Mouse (Mus musculus) myocyte (in vitro differentiated cells): ENCODE results near the gene Trmt61a. TPM values are rescaled to one million over a fixed set of nuclear protein-coding genes. Genes with fewer than 3 reads are reported as not detected.
A peak's percentile ranks its signal among the peaks of the same experiment; 100 is the strongest.
"Not testable (repeated sequence)": the region's sequence is repeated elsewhere in the genome, so short reads cannot be mapped to it uniquely, and the experiment has no call there.

ENCODE experiments used
- H3K27me3 ChIP-seq: one replicate; pipeline ENCODE4 v1.6.1; 2011; ENCODE audit not compliant: control insufficient read depth, insufficient read depth, insufficient read length
- H3K36me3 ChIP-seq: one replicate; pipeline ENCODE4 v1.6.1; 2011; ENCODE audit not compliant: control insufficient read depth, insufficient read depth
- H3K4me2 ChIP-seq: one replicate; pipeline ENCODE4 v1.6.1; 2011; ENCODE audit warnings: low read depth, control low read depth
- H3K4me3 ChIP-seq: one replicate; pipeline ENCODE4 v1.5.1; 2011; ENCODE audit warnings: mild to moderate bottlenecking, control low read depth, moderate library complexity
- H3K79me2 ChIP-seq: one replicate; pipeline ENCODE4 v1.6.1; 2011; ENCODE audit not compliant: control insufficient read depth, insufficient read depth
- H3ac ChIP-seq: one replicate; pipeline ENCODE4 v1.6.1; 2011; ENCODE audit not compliant: control insufficient read depth, insufficient read length
- CEBPB ChIP-seq: IDR thresholded peaks from 2 replicates; pipeline ENCODE4 v1.6.1; 2011; ENCODE audit warnings: mild to moderate bottlenecking, moderate library complexity; ENCODE audit not compliant: poor library complexity, insufficient read depth, severe bottlenecking
- E2F4 ChIP-seq: IDR thresholded peaks from one replicate; pipeline ENCODE4 v1.6.1; 2011; ENCODE audit warnings: mild to moderate bottlenecking, control low read depth, moderate library complexity; ENCODE audit not compliant: insufficient read depth
- MAX ChIP-seq: IDR thresholded peaks from one replicate; pipeline ENCODE4 v1.6.1; 2011; ENCODE audit warnings: low read depth, mild to moderate bottlenecking, control low read depth
- MYOD1 ChIP-seq, 3 experiments: IDR thresholded peaks; one replicate each; pipeline ENCODE4 v1.6.1; 2011; ENCODE audit warnings: control low read depth in 2 of 3, low read depth in 2 of 3, mild to moderate bottlenecking in 2 of 3, moderate library complexity in 1 of 3; ENCODE audit not compliant: insufficient read length in 2 of 3, control insufficient read depth in 1 of 3
- MYOG ChIP-seq, 3 experiments: IDR thresholded peaks; one replicate each; pipeline ENCODE4 v1.6.1; 2011; ENCODE audit warnings: control low read depth in 2 of 3, low read depth in 2 of 3, mild to moderate bottlenecking in 2 of 3; ENCODE audit not compliant: insufficient read length in 2 of 3, control insufficient read depth in 1 of 3, insufficient read depth in 1 of 3
- POLR2A ChIP-seq: IDR thresholded peaks from one replicate; pipeline ENCODE4 v1.6.1; 2011; ENCODE audit warnings: low read depth, mild to moderate bottlenecking, control low read depth, moderate library complexity; ENCODE audit not compliant: insufficient read length
- POLR2AphosphoS2 ChIP-seq: IDR thresholded peaks from one replicate; pipeline ENCODE4 v1.6.1; 2011; ENCODE audit warnings: low read depth, control low read depth; ENCODE audit not compliant: insufficient read length
- REST ChIP-seq: IDR thresholded peaks from one replicate; pipeline ENCODE4 v1.6.1; 2011; ENCODE audit warnings: mild to moderate bottlenecking, control low read depth, moderate library complexity; ENCODE audit not compliant: insufficient read depth, insufficient read length
- SRF ChIP-seq: IDR thresholded peaks from one replicate; pipeline ENCODE4 v1.6.1; 2011; ENCODE audit warnings: low read depth; ENCODE audit not compliant: control insufficient read depth, insufficient read length
- TCF12 ChIP-seq: IDR thresholded peaks from one replicate; pipeline ENCODE4 v1.6.1; 2011; ENCODE audit warnings: mild to moderate bottlenecking, control low read depth; ENCODE audit not compliant: poor library complexity, insufficient read depth, severe bottlenecking
- TCF3 ChIP-seq: IDR thresholded peaks from one replicate; pipeline ENCODE4 v1.6.1; 2011; ENCODE audit warnings: low read depth, control low read depth; ENCODE audit not compliant: insufficient read length
- USF1 ChIP-seq: IDR thresholded peaks from one replicate; pipeline ENCODE4 v1.6.1; 2011; ENCODE audit warnings: low read depth, mild to moderate bottlenecking, control low read depth, moderate library complexity
- polyA plus RNA-seq: library from polyadenylated mRNA; unstranded; fragments of >200 nt; fragmentation: generic; extraction: Trizol; gene quantifications from one replicate; pipeline ENCODE4 v1.2.1, GENCODE M21; 2012; ENCODE audit warnings: missing spikeins

Gene Trmt61a
- polyA plus RNA-seq, 1 experiment, result 17.7 TPM

DNA sequence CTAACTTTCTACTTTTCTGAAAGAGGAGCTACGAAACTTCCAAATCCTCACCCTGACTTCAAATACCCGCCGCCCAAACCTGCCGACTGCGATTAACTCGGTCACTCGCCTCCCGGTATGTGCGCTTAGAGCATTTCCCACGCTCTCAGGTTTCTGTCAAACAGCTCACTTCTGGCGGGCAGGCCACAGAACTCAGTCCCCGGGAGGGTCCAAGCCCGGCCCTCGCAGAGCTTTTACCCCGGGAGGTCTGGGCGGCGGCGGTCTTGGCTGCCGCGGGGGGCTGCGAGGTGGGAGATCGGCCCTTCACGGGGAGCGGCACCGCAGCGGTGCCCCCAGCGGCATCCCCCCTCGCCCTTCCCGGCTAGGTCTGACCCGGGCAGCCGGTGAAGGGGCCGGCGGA lies 34.6 kb downstream of the Trmt61a start:
- no peaks in the 10 kb centered on the region for H3K27me3 ChIP-seq
- H3K4me2 ChIP-seq, result peak overlapping the region; percentile 69
- peak overlapping the region; percentile 45 for H3K4me3 ChIP-seq
- peaks cover 18% of the 10 kb centered on the region for H3K36me3 ChIP-seq
- peaks cover 48% of the 10 kb centered on the region for H3K79me2 ChIP-seq
- TF ChIP-seq E2F4, result no peak
- TF ChIP-seq MYOD1 (IDR thresholded peaks at IDR 0.05; ENCODE audit: control insufficient read depth in 1 of 3, insufficient read length in 2 of 3, low read depth in 2 of 3), result no peak
- no peak for TF ChIP-seq USF1
- H3ac ChIP-seq, result peak overlapping the region; percentile 86

DNA sequence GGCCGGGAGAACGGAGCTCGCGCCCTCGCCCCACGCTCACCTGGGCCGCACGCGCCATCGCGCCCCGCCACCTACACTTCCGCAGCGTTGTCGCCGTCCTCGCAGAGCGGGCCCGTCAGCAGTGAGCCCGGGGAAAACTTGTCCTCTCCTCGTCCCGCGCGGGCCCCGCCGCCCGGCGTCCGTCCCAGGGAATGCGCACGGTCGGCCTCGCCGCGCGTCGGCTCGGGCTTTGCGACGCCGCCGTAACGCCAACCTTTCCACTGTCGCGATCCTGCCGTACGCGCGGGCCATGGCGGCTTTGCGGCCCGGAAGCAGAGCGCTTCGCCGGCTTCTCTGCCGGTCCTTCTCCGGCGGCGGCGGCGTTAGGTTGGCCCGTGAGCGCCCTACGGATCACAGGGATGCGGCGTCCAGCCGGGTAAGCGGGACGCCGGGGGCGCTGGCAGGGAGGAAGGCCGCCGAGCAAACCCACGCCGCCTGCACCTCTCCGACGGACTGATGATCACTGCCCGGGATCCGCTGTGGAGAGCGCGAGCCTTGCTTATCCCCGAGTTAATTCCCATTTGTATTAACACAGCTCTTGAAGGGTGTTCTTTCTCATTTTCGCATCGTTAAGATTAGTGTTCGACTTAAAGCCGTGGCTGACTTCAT lies 35.2 kb downstream of the Trmt61a start, which contains the start of the genes Bag5 and Apopt1:
TSS of gene Bag5 (minus strand) at position 254 of the 648 bp plus-strand sequence.
TSS of gene Apopt1 (plus strand) at position 258 of the 648 bp plus-strand sequence.
- Histone ChIP-seq H3K36me3 (peaks cover 18% of the 10 kb centered on the region), H3ac (peak within 1 kb of the TSS; percentile 86), H3K27me3 (no peaks in the 10 kb centered on the region), H3K4me2 (peak within 1 kb of the TSS; percentile 69), H3K79me2 (peaks cover 48% of the 10 kb centered on the region), H3K4me3 (peak within 1 kb of the TSS; percentile 45)
- TF ChIP-seq REST, result no peak
- peak; percentile 82 for TF ChIP-seq POLR2AphosphoS2
- no peak for TF ChIP-seq TCF12
- no peak for TF ChIP-seq MAX
- TF ChIP-seq SRF, result no peak
- peak in 1 of 3 experiments; percentile 34 for TF ChIP-seq MYOD1 (IDR thresholded peaks at IDR 0.05; ENCODE audit: control insufficient read depth in 1 of 3, insufficient read length in 2 of 3, low read depth in 2 of 3)
- TF ChIP-seq POLR2A, result peak; percentile 89
- no peak for TF ChIP-seq TCF3
- TF ChIP-seq CEBPB, result no peak
- no peak for TF ChIP-seq USF1
- TF ChIP-seq E2F4, result no peak
- peak in 2 of 3 experiments; percentile 25 to 27 for TF ChIP-seq MYOG (IDR thresholded peaks at IDR 0.05; ENCODE audit: control insufficient read depth in 1 of 3, insufficient read depth in 1 of 3, insufficient read length in 2 of 3, low read depth in 2 of 3)

DNA sequence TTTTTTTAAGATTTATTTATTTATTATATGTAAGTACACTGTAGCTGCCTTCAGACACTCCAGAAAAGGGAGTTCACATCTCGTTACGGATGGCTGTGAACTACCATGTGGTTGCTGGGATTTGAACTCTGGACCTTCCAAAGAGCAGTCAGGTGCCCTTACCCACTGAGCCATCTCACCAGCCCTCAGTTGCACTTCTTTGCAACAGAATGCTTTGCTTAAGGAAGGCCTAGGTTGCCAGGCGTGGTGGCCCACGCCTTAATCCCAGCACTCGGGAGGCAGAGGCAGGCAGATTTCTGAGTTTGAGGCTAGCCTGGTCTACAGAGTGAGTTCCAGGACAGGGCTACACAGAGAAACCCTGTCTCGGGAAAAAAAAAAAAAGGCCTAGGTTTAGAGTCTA lies 36.0 kb downstream of the Trmt61a start:
- H3K4me3 ChIP-seq, result peak overlapping the region; percentile 45
- H3K36me3 ChIP-seq, result peaks cover 18% of the 10 kb centered on the region
- not testable (repeated sequence) for H3K27me3 ChIP-seq
- H3K79me2 ChIP-seq, result peaks cover 48% of the 10 kb centered on the region
- peak overlapping the region; percentile 48 for H3K4me2 ChIP-seq
- H3ac ChIP-seq, result peak overlapping the region; percentile 86

DNA sequence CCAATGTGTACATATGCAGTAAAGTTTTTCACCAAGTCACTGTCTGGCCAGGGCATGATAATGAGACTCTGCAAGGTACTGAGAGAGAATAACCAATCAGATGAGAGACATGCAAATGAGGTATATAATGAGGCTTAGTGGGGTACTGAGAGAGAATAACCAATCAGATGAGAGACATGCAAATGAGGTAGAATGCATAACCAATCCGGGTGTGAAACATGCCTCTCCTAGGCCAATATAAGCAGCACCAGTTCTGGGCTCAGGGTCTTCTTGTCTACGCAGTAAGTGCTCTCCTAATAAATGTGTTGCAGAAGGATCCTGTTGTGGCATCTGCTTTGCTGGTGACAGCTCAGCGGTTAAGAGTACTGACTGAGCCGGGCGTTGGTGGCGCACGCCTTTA lies 38.6 kb downstream of the Trmt61a start:
- Histone ChIP-seq H3ac (no peak overlapping the region), H3K27me3 (no peaks in the 10 kb centered on the region), H3K4me3 (no peak overlapping the region), H3K36me3 (no peaks in the 10 kb centered on the region), H3K4me2 (no peak overlapping the region), H3K79me2 (peaks cover 33% of the 10 kb centered on the region)
- TF ChIP-seq REST, result no peak
- TF ChIP-seq TCF12, result no peak
- TF ChIP-seq POLR2A, result no peak
- no peak for TF ChIP-seq MYOG (IDR thresholded peaks at IDR 0.05; ENCODE audit: control insufficient read depth in 1 of 3, insufficient read depth in 1 of 3, insufficient read length in 2 of 3, low read depth in 2 of 3)
- TF ChIP-seq TCF3, result no peak
- no peak for TF ChIP-seq USF1
- no peak for TF ChIP-seq MAX
- no peak for TF ChIP-seq CEBPB
- no peak for TF ChIP-seq E2F4
- no peak for TF ChIP-seq POLR2AphosphoS2
- no peak for TF ChIP-seq SRF
- TF ChIP-seq MYOD1 (IDR thresholded peaks at IDR 0.05; ENCODE audit: control insufficient read depth in 1 of 3, insufficient read length in 2 of 3, low read depth in 2 of 3), result no peak

DNA sequence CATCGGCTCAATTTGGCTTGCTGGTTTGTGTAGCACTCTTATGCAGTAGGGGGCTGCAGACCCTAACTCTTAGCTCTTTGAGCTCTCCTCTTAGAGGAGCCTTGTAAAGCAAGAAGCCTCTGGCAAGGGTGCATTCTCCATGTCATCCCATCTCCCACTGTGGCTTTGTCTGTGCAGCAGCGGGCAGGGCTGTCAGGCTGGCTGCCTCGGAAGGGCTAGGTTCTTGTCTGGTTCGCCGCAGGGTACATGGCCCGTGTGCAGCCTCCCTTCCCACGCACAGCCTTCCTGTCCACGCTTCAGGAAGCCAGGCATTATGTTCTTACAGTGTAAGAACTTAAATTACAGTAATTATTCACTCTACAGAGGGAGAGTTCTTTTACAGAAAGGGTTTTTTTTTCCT lies 40.8 kb downstream of the Trmt61a start:
- H3K4me2 ChIP-seq, result no peak overlapping the region
- H3K4me3 ChIP-seq, result no peak overlapping the region
- H3K27me3 ChIP-seq, result no peaks in the 10 kb centered on the region
- H3K36me3 ChIP-seq, result peaks cover 3% of the 10 kb centered on the region
- no peak for TF ChIP-seq SRF
- TF ChIP-seq TCF12, result no peak
- no peak for TF ChIP-seq TCF3
- TF ChIP-seq MYOD1 (IDR thresholded peaks at IDR 0.05; ENCODE audit: control insufficient read depth in 1 of 3, insufficient read length in 2 of 3, low read depth in 2 of 3), result no peak
- no peak for TF ChIP-seq POLR2A
- no peak for TF ChIP-seq CEBPB
- TF ChIP-seq MAX, result no peak
- no peak for TF ChIP-seq REST
- no peak for TF ChIP-seq E2F4
- TF ChIP-seq USF1, result no peak
- no peak for TF ChIP-seq MYOG (IDR thresholded peaks at IDR 0.05; ENCODE audit: control insufficient read depth in 1 of 3, insufficient read depth in 1 of 3, insufficient read length in 2 of 3, low read depth in 2 of 3)
- TF ChIP-seq POLR2AphosphoS2, result no peak
- H3K79me2 ChIP-seq, result peaks cover 21% of the 10 kb centered on the region
- no peak overlapping the region for H3ac ChIP-seq
